Mouse (Mus musculus): ENCODE data around the gene Rhobtb1.

GRCm38 (mm10) chr10:69128531-69128930, 22.7 kb upstream of the Rhobtb1 start:
- TF ChIP-seq CTCF (IDR thresholded peaks at IDR 0.05; ENCODE audit: insufficient read depth, low read length) (no peak), POLR2A (IDR thresholded peaks at IDR 0.05; ENCODE audit: borderline replicate concordance, extremely low read depth, low read depth, low read length) (no peak)
